Mouse (Mus musculus) stomach, postnatal 0 days (tissue): ENCODE measurements at regions not wholly inside any gene's neighbourhood (a gene's known extent, or its start where the extent isn't known, plus 50 kb on each side); places are given as distances from the start of the nearest gene placed in this dataset.

ENCODE experiments used
- CTCF ChIP-seq: IDR thresholded peaks from 2 replicates; pipeline ENCODE4 v1.5.1; 2016; ENCODE audit warnings: antibody characterized with exemption, low read depth, mild to moderate bottlenecking, moderate library complexity
- EP300 ChIP-seq: optimal IDR thresholded peaks from 2 replicates; pipeline ENCODE3; 2016; ENCODE audit warnings: antibody characterized with exemption

GRCm38 (mm10) chr4:53315121-53315875 lies 124.9 kb upstream of the Slc44a1 start:
- TF ChIP-seq CTCF (0 out of 2 replicates have a peak, but pooled peaks have one; percentile 15), EP300 (no peak)
